Mouse (Mus musculus) central nervous system, embryonic 11.5 days (tissue): ENCODE data around the gene Sel1l2. TPM values are rescaled to one million over a fixed set of nuclear protein-coding genes. Genes with fewer than 3 reads are reported as not detected.

Source experiments
- polyA plus RNA-seq: library from polyadenylated mRNA; depleted of rRNA; stranded (reverse); fragments of >200 nt; gene quantifications from 2 replicates; pipeline ENCODE4 v1.2.3, GENCODE M21; 2012; rRNA removed

Sel1l2 gene
- not detected in 2 replicates for polyA plus RNA-seq

DNA sequence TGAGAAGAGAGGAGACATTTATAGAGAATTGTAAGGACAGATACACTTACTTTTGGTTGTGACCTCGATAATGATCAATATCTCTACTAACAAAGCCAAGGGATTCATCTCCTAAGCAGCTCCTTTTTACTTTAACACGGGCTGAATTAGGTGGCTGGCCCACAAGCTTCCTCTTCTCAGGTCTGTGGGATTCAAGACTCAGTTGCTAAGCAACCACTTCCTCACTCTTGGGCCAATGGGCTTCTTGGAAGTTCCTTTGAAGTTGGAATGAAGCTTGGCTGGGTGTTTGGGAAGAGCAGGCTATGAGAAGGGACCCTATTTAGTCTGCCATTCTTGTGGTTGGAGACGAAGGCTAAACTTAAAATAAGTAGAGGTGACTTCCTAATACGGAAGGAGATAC, at the start of gene Sel1l2:
TSS of gene Sel1l2 (minus strand) at position 182 of the 400 bp plus-strand sequence.

GRCm38 (mm10) chr2:140395179-140395578, 5.7 kb upstream of the Sel1l2 start, which contains the start of gene Macrod2:
Gene Macrod2 (plus strand): TSS chr2:140395309.

Other genes starting within 250 kb of the Sel1l2 start
- not detected in 2 replicates for gene Gm17374, start 237.7 kb downstream of the Sel1l2 start, polyA plus RNA-seq
- gene Esf1, start 219.1 kb downstream of the Sel1l2 start, polyA plus RNA-seq = 23.6 and 37.2 TPM in 2 replicates
- gene Ndufaf5, start 219.1 kb downstream of the Sel1l2 start, polyA plus RNA-seq = 22.2 and 27.7 TPM in 2 replicates
- gene Macrod2, start 5.6 kb upstream of the Sel1l2 start, polyA plus RNA-seq = 17.6 and 21.1 TPM in 2 replicates